Mouse (Mus musculus): ENCODE measurements at regions not wholly inside any gene's neighbourhood (a gene's known extent, or its start where the extent isn't known, plus 50 kb on each side); places are given as distances from the start of the nearest gene placed in this dataset.

DNA sequence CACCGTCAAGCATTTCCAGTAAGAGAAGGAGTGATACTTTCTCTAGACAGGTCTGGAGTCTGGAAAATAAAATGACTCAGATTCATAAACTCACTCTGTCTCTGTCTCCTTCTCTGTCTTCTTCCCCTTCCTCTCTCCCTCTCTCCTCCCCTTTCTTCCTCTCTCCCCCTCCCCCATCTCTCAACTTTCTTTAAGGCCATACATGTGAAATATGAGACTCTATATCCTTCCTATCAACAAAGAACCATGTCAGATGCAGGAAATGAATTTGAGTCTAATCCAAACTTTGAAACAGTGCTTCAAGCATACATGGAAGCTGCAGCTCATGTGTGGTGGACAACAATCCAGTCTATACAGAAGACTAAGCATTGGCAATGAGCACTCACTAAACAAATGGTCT is 1109.6 kb downstream of the Gsdmc2 start:
- Histone ChIP-seq H3K36me3 (ENCODE audit: control insufficient read depth, insufficient read depth, low read length) (no peaks in the 10 kb centered on the region), H3K4me1 (ENCODE audit: control insufficient read depth, insufficient read depth, insufficient read length, low read length) (no peaks in the 10 kb centered on the region), H3K27ac (ENCODE audit: insufficient read depth, low read depth, low read length) (no peak overlapping the region), H3K27me3 (ENCODE audit: control insufficient read depth, insufficient read depth, low read length) (no peaks in the 10 kb centered on the region), H3K4me3 (ENCODE audit: low read depth, low read length) (no peak overlapping the region)
- TF ChIP-seq POLR2A (IDR thresholded peaks at IDR 0.05; ENCODE audit: low read depth, low read length) (no peak), CTCF (IDR thresholded peaks at IDR 0.05; ENCODE audit: extremely low read depth, insufficient read length, insufficient replicate concordance, low read depth, low read length) (no peak)
- 74% methylated on average over 1 of the region's 1 CpGs for WGBS

DNA sequence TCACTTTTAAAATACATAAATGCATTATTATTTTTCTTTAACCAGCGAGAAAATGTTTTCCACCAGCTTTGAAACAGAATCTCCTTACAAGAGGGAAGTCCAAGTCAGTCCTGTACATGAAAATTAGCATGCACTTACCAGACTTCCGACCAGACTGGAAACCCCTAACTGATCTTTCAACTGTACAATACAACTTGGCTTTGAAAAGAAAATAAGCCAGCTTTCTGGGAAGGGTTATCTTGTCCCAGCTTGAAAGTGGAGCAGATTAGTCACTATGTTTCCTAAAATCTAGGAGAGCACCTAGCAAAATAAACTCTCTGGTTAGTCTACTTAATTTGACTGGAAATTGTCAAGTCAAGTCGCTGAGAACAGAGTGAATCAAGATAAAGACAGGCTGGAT is 1110.1 kb downstream of the Gsdmc2 start:
- TF ChIP-seq CTCF (IDR thresholded peaks at IDR 0.05; ENCODE audit: extremely low read depth, insufficient read length, insufficient replicate concordance, low read depth, low read length), result no peak
- no peak for TF ChIP-seq POLR2A (IDR thresholded peaks at IDR 0.05; ENCODE audit: low read depth, low read length)
- Histone ChIP-seq H3K27ac (ENCODE audit: insufficient read depth, low read depth, low read length) (no peak overlapping the region), H3K36me3 (ENCODE audit: control insufficient read depth, insufficient read depth, low read length) (no peaks in the 10 kb centered on the region), H3K4me3 (ENCODE audit: low read depth, low read length) (no peak overlapping the region), H3K4me1 (ENCODE audit: control insufficient read depth, insufficient read depth, insufficient read length, low read length) (no peaks in the 10 kb centered on the region), H3K27me3 (ENCODE audit: control insufficient read depth, insufficient read depth, low read length) (no peaks in the 10 kb centered on the region)
- WGBS, result 68% methylated on average over 3 of the region's 3 CpGs

DNA sequence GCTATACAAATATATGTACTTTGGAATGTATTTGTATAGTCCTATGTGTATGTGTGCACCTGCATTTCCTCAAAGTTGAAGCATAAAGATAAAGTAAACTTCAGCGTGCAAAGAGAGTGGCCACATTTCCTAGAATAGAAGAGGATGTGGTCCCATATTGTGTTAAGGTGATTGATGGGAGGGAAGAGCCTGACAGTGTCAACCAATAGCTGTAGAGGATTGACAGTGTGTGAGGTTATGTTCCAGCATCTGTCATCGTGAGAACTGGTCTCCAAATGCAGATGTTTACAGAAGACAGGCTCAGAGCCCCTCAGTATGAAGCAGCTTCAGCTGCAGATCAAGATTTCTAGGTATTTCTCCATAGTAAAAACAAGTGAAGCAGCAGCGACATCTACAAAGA is 1114.5 kb downstream of the Gsdmc2 start:
- TF ChIP-seq POLR2A (IDR thresholded peaks at IDR 0.05; ENCODE audit: low read depth, low read length) (no peak), CTCF (IDR thresholded peaks at IDR 0.05; ENCODE audit: extremely low read depth, insufficient read length, insufficient replicate concordance, low read depth, low read length) (no peak)
- Histone ChIP-seq H3K27me3 (ENCODE audit: control insufficient read depth, insufficient read depth, low read length) (no peaks in the 10 kb centered on the region), H3K4me3 (ENCODE audit: low read depth, low read length) (no peak overlapping the region), H3K4me1 (ENCODE audit: control insufficient read depth, insufficient read depth, insufficient read length, low read length) (no peaks in the 10 kb centered on the region), H3K27ac (ENCODE audit: insufficient read depth, low read depth, low read length) (no peak overlapping the region), H3K36me3 (ENCODE audit: control insufficient read depth, insufficient read depth, low read length) (no peaks in the 10 kb centered on the region)
- 50% methylated on average over 3 of the region's 3 CpGs for WGBS

DNA sequence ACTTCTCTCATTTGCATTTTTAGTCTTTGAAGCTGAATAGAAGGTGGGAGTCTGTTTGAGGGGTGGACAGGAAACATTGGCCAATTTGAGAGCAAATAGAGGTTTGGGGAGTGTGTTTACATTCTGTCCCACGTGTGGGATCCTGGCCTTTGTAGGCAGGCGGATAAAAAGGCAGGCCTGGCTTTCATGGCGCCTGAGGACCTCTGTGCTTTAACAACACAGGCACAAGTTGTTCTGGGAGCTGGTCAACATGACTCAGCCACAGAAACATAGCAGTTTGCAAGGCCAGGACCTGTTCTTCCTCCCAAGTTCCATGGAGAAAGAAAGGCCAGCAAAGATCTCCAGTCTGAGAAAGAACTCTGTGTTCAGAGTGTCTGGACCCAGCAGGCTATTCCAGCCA is 1130.7 kb downstream of the Gsdmc2 start:
- Histone ChIP-seq H3K4me1 (ENCODE audit: control insufficient read depth, insufficient read depth, insufficient read length, low read length) (no peaks in the 10 kb centered on the region), H3K27me3 (ENCODE audit: control insufficient read depth, insufficient read depth, low read length) (no peaks in the 10 kb centered on the region), H3K4me3 (ENCODE audit: low read depth, low read length) (no peak overlapping the region), H3K27ac (ENCODE audit: insufficient read depth, low read depth, low read length) (no peak overlapping the region), H3K36me3 (ENCODE audit: control insufficient read depth, insufficient read depth, low read length) (no peaks in the 10 kb centered on the region)
- 68% methylated on average over 3 of the region's 3 CpGs for WGBS
- TF ChIP-seq POLR2A (IDR thresholded peaks at IDR 0.05; ENCODE audit: low read depth, low read length) (no peak), CTCF (IDR thresholded peaks at IDR 0.05; ENCODE audit: extremely low read depth, insufficient read length, insufficient replicate concordance, low read depth, low read length) (no peak)

DNA sequence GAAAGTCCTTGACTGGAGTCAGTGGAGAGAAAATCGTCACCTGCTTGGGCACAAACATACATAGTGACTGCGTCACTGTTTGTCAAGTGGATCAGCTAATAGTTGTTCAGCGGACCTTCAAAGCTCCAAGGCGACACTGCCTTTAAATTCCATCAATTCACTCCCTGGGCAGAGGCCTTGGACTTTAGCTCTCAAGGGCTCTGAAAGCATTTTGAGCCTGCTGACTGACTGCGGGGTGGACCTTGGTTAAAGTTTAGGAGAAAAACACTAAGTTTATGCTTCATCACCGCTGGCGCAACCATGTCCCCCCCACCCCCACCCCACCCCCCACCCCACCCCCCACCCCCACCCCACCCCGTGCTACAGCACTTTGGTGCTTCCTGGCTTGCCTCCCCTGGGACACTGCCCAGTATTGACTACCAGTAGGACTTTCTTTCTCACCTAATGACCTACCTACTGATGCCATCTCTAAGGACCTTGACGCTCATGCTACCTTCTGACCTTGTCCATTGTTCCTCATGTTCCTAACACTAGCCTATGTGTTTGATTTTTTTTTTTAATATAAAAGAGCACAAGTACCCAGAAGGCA is 1132.3 kb downstream of the Gsdmc2 start:
- TF ChIP-seq CTCF (IDR thresholded peaks at IDR 0.05; ENCODE audit: extremely low read depth, insufficient read length, insufficient replicate concordance, low read depth, low read length) (no peak), POLR2A (IDR thresholded peaks at IDR 0.05; ENCODE audit: low read depth, low read length) (no peak)
- Histone ChIP-seq H3K4me3 (ENCODE audit: low read depth, low read length) (no peak overlapping the region), H3K4me1 (ENCODE audit: control insufficient read depth, insufficient read depth, insufficient read length, low read length) (no peaks in the 10 kb centered on the region), H3K27me3 (ENCODE audit: control insufficient read depth, insufficient read depth, low read length) (no peaks in the 10 kb centered on the region), H3K36me3 (ENCODE audit: control insufficient read depth, insufficient read depth, low read length) (no peaks in the 10 kb centered on the region), H3K27ac (ENCODE audit: insufficient read depth, low read depth, low read length) (no peak overlapping the region)
- WGBS, result 27% methylated on average over 9 of the region's 9 CpGs

DNA sequence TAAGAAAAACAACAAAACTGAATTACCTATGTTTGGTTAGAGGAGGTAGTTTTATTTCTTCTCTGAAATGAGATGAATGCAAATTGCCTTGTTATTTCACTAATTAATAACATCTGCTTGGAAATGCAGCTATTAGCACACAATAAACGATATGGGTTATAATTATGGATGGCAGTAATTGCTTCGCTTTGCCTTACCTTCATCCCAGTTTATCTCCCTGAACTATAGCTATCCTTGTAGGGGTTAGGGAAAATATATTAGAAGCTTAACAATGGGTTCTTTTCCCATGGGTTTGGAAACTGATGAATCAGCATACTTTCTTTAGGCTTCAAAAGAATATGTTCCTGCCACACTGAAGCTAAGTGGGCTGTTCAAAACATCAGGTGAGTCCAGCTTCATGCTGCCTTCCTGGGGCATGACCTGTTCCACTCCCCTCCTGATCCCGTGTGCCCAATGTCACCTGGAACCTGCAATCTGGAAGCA is 1132.9 kb downstream of the Gsdmc2 start:
- 53% methylated on average over 3 of the region's 3 CpGs for WGBS
- TF ChIP-seq POLR2A (IDR thresholded peaks at IDR 0.05; ENCODE audit: low read depth, low read length) (no peak), CTCF (IDR thresholded peaks at IDR 0.05; ENCODE audit: extremely low read depth, insufficient read length, insufficient replicate concordance, low read depth, low read length) (no peak)
- Histone ChIP-seq H3K36me3 (ENCODE audit: control insufficient read depth, insufficient read depth, low read length) (no peaks in the 10 kb centered on the region), H3K27ac (ENCODE audit: insufficient read depth, low read depth, low read length) (no peak overlapping the region), H3K27me3 (ENCODE audit: control insufficient read depth, insufficient read depth, low read length) (no peaks in the 10 kb centered on the region), H3K4me3 (ENCODE audit: low read depth, low read length) (no peak overlapping the region), H3K4me1 (ENCODE audit: control insufficient read depth, insufficient read depth, insufficient read length, low read length) (no peaks in the 10 kb centered on the region)

DNA sequence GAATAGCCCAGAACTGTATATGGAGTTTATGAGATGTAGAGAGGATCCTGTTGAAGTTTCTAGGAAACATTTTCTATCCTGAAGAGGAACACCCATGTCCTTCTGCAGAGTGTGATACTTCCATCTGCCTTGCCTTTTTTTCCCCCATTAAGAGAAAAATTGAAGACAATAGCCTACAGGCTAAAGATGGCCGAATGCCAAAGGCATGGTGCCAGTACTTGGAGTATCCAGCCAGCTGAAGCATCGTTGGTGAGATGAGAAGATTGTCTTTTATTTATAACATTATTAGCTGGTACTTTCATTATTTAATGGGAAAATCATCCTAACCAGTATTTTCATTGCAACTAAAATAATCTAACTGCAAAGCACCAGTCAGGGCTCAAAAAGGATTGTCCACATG is 1135.4 kb downstream of the Gsdmc2 start:
- Histone ChIP-seq H3K27me3 (ENCODE audit: control insufficient read depth, insufficient read depth, low read length) (no peaks in the 10 kb centered on the region), H3K4me3 (ENCODE audit: low read depth, low read length) (no peak overlapping the region), H3K36me3 (ENCODE audit: control insufficient read depth, insufficient read depth, low read length) (no peaks in the 10 kb centered on the region), H3K4me1 (ENCODE audit: control insufficient read depth, insufficient read depth, insufficient read length, low read length) (no peaks in the 10 kb centered on the region), H3K27ac (ENCODE audit: insufficient read depth, low read depth, low read length) (no peak overlapping the region)
- 41% methylated on average over 2 of the region's 2 CpGs for WGBS
- TF ChIP-seq CTCF (IDR thresholded peaks at IDR 0.05; ENCODE audit: extremely low read depth, insufficient read length, insufficient replicate concordance, low read depth, low read length) (no peak), POLR2A (IDR thresholded peaks at IDR 0.05; ENCODE audit: low read depth, low read length) (no peak)

Data from small intestine, adult 2 months (tissue).